Mouse (Mus musculus) left cerebral cortex, postnatal 10 days (tissue): ENCODE measurements around the gene Zfp639. TPM values are rescaled to one million over a fixed set of nuclear protein-coding genes. Genes with fewer than 3 reads are reported as not detected.

Experiments used
- DNase-seq, 2 experiments: peaks; one replicate each; pipeline ENCODE4 v3.0.0; 2021 to 2022; ENCODE audit warnings: low spot score in 2 of 2, mixed read lengths in 1 of 2; ENCODE audit errors: extremely low spot score in 1 of 2
- intact Hi-C: fragments of 180-260 bp; cut with DNase I; formaldehyde crosslinking; loops from one replicate; pipeline ENCODE4 v1.15.1; 2025
- total RNA-seq, 2 experiments: library from RNA; stranded (reverse); gene quantifications; 2 replicates each; pipeline ENCODE4 v1.2.3; 2021

The Zfp639 gene
- total RNA-seq: 10 to 100 TPM; 41.9 to 42.9 TPM

DNA sequence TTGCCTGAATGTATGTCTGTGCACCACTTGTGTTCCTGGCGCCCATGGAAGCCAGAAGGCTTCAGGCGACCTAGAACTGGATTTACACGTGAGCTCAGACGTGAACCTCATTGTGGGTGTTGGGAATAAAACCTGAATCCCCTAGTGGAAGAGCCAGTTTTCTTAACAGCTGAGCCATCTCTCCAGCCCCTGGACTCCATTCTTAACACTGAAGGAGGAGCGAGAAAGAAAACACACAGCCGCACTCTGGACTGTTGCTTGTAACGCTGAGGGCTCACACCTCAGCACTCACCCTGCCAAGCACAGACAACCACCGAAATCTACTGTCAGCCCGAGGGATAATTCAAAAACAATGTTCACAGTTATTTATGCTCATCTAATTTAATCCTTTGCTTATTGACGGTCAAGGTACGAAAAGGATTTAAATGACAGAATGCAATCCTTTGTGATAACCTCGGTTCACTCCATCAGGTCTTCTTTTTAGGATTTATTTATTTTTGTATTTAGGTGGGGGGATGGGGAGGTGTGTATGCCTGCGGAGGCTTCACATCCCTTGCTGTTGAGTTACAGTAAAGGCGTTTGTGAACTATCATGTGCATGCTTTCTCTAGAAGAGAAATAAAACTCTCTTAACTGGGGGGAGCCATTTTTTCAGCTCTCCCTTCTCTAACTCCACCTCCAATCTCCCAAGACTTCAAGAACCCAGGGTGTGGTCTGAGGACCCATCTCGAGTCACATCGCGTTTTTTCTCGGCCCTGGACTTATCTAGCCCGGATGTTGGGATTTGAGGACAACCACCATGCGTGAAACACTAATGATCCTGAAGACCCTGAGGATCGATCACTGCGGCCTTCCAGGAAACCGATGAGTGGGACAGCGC lies at the start of gene Zfp639:
Zfp639 (plus strand) TSS at position 764 of the 879 bp plus-strand sequence.
- DNase-seq: no peak
- intact Hi-C loops: loop anchor here (1.0 to 10.0 kb wide), 3 partner anchors 115 to 717 kb away; partner anchors contain the start of gene Pik3ca

DNA sequence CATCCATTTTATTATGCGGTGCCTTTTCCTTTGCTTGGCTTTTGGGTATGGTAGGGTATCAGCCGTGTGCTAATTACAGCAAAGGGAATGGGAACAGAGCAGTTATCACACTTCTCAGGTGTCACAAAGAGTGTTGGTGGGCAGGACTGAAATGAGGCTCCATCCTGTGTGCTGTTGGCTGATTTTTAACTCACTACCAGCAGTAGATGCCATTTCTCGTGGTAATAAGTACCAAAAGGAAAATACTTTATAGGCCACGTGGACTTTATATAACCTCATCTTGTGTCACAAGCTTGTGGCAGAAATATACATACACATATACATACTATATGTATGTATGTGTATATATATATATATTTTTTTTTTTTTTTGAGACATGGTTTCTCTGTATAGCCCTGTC lies 42.7 kb upstream of the Zfp639 start:
- intact Hi-C loops: no loop called here
- no peak for DNase-seq

DNA sequence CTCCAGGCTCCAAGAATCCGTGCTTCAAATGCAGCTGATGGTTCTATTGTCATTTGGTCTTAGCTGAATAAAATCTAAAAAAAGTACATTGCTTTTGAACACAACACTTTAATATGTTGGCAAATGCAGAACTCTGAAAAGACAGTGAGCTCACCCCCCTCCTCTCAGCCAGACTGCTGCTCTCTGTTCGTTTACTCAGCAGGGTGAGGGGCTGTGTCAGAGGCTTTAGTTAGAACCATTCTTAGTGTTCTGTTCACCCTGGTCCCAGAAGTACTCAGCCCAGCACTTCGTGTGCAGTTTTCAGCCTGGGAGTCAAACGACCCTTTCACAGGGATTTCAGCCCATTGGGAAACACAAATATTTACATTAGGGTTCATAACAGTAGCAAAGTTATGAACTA lies 41.6 kb upstream of the Zfp639 start:
- intact Hi-C loops: no loop called here
- no peak for DNase-seq

DNA sequence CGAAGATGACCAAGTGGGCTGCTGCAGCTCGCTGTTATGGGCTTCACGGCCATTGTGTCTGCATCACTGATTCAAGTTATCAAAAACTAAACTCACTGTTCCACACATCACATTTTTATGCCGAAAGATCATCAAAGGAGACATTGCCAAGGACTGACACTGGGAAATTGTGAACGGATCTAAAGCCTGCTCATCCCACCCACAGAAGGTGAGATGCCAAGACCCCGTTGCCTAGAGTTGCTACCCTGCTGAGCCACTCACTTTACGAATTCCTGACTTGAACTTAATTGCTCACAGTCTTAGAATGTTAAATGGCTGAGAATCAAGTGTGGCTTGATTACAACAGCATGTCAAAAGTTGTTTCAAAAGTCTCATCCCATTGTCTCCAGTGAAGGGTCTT lies 39.6 kb upstream of the Zfp639 start:
- intact Hi-C loops: no loop called here

DNA sequence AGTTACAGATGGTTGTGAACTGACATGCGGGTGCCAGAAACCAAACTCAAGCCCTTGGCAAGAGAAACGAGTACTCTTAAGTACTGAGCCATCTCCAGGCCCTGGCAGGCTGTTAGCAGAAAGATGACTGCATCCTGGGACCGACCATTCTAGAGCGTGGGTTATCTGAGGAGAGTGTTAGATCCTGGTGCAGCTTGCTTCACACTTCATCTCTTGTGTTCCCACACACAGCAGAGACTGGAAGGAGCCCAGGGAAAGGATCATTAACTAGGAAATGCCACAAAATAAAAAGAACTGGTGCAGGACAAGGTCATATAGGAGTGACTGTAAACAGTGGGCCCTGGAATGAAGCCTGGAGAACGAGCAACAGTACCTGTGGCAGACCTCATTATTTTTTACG lies 39.0 kb upstream of the Zfp639 start:
- intact Hi-C loops: no loop called here
- peak in 1 of 2 experiments; percentile 33 for DNase-seq

More for the DNA sequence above, 39.6 kb upstream of the Zfp639 start:
- DNase-seq: no peak

DNA sequence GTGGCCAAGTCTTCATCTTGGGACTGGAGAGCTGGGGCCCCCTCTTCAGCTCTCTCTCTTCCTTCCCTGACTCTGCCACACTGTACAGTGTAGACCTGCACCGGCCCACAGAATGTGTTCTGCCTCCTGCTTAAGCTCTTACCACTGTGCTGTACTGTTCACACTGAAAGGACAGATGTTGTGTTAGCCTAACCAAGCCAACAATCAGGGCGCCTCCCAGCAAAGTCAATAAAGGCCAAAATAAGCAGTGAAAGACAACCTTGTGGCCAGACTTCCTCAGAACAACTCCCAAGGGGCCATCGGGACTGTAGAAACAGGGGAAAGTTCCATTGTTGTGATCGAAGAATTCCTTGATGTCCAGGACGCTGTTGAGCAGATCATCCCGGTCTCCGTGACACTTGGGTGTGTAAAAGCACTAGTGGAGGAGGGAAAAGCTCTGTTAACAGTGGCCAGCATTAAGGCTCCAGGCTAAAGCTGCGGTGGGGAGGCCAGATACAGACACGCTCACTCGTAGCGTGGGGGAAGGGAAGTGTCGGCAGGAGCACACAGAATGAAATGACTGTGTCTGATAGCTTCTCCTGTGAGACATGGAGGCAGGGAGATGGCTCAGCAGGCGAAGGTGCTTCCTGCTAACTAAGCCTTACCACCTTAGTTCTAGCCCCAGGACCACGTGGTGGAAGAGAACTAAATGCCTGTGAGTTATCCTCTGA lies 37.7 kb upstream of the Zfp639 start:
- no peak for DNase-seq

DNA sequence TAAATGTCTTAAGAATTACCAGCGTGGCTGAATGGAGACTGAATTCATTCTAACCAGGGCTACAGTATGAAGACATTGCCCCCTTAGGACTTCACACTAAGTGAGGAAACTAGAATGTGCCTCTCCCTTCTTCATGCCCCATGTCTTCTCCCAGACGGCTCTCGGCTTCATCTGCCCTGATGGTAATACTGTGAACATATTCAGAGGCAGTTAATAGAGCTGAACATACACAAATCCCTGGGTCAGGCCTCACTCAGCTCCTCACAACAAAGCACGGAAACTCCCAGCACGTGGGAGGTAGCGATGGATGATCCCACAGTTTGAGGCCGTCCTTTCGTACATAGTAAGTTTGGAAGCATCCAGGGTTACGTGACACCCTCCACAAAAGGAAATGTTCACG lies 36.9 kb upstream of the Zfp639 start:
- DNase-seq: no peak
- intact Hi-C loops: no loop called here

More for the DNA sequence above, 37.7 kb upstream of the Zfp639 start:
- intact Hi-C loops: no loop called here

DNA sequence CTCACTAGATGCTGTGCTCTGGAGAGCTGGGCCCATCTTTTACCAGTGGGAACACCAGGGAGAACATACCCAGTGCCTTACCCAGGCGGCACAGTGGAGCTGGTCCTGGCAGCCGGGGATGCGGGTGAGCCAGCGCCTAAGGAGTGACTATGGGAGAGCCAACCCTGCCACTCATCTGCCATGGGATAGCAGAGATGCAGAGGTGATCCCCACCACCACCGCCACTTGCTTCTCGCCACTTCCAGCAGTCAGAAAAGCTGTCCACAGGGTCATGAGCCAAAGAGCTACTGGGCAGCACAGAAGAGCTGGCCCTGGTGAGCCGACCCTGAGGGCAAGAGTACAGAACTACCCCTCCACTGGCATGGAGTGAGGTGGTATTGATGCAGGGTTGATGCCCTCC lies 30.1 kb upstream of the Zfp639 start:
- DNase-seq: no peak
- intact Hi-C loops: no loop called here

DNA sequence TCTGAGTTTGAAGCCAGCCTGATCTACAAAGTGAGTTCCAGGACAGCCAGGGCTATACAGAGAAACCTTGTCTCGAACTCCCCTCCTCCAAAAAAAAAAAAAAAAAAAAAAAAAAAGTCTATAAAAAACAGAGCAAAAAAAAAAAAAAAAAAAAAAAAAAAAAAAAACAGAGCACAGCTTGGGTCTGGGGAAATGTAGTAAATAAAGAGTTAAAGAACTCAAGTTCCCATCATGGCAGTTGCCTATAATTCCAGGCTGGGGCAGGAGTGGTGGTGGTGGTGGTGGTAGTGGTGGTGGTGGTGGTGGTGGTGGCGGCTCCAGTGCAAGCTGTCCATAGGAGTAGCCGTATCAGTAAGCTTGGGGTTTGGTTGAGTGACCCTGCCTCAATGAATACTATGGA lies 27.0 kb upstream of the Zfp639 start:
- intact Hi-C loops: no loop called here
- DNase-seq: peak in 1 of 2 experiments; percentile 1

DNA sequence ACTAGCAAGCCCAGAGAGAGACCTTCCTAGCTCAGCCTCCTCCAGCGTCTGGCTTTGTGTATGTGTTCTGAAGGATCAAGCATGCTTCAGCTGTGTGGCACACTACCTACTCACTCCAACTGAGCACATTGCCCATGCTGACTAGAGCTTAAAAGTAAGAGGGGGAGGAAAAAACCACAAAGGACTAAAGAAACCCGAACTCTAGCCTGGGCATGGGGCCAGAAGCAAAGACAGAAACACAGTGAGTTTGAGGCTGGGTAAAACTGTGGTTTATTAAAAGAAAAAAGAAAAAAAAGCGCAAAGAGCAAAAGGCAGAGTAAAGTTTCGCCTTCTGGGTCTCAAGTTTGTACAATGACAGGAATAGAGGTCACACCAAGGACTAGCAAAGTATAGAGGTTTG lies 23.5 kb upstream of the Zfp639 start:
- intact Hi-C loops: no loop called here
- peak in 1 of 2 experiments; percentile 8 for DNase-seq

DNA sequence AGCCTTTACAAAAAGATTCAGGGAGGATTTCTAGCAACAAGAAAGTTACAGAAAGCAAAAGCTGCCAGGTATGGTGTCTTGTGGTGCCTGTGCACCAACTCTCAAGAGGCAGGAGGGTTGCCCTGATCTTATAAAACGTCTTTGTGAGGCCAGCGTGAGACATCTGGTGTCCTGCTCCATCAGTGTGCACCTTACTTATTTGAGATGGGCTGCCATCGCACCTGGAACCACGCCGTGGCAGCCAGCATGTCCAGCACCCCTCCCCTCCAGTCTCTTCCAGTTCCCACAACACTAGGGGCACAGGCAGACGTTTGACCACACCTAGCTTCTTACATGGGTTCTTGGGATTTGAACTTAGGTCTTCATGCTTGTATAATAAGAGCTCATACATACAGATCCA lies 21.9 kb upstream of the Zfp639 start:
- peak in 1 of 2 experiments; percentile 10 for DNase-seq
- intact Hi-C loops: no loop called here

DNA sequence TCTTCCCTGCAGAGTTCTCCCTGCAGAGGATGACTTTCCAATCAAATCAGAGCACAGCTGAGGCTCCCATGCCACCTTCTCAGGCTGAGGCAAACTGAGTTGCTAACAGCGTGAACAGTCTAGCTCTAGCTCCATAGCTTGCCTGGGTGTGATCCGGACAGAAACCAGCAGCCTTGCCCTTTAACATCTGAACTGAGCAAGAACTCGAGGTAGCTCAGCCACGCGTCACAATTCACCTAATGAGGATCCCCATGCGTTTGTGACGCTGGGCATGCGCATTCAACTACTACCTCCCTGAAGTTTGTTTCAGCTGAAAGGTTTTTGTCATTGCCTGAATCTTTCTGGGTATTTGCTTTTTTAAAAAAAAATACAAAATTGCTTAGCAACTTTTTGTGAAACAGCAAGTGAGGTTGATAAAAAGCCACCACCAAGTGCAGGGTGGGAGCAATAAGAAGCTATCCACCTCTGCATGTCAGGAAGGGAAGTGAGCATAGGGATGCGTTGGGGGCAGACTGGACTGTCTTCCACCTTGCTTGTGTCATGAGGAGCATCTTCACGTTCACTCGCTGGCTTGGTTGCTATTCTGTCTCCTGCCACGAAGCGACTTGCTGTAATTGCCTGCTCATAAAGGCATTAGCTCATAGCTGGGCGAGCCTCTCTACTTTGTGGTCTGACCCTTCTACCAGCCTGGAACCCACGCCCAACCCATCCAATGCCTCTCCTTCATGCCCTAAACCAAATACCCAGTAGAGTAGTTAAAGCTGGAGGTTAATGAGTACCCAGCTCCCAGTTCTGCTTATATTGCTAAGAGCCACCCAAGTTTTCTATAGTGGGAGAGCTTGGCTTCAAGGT lies 19.8 kb upstream of the Zfp639 start:
- intact Hi-C loops: no loop called here

DNA sequence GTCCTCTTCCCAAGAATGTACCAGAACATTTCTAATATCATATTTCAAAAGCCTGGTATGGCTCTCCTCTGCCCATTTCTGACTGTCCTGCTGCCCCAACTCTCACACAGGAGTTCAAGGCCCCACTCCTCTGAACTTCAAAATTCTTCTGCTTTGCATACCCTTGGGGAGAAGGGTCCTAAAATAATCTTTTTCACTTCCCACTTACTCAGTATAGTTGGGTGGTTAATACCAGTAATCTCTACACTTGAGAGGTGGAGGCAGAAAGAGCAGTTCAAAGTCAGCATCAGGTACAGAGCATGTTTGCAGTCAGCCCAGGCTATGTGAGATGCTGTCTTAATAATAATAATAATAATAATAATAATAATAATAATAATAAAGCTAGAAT lies 19.1 kb upstream of the Zfp639 start:
- intact Hi-C loops: no loop called here
- no peak for DNase-seq

More for the DNA sequence above, 19.8 kb upstream of the Zfp639 start:
- peak in 1 of 2 experiments; percentile 6 for DNase-seq

DNA sequence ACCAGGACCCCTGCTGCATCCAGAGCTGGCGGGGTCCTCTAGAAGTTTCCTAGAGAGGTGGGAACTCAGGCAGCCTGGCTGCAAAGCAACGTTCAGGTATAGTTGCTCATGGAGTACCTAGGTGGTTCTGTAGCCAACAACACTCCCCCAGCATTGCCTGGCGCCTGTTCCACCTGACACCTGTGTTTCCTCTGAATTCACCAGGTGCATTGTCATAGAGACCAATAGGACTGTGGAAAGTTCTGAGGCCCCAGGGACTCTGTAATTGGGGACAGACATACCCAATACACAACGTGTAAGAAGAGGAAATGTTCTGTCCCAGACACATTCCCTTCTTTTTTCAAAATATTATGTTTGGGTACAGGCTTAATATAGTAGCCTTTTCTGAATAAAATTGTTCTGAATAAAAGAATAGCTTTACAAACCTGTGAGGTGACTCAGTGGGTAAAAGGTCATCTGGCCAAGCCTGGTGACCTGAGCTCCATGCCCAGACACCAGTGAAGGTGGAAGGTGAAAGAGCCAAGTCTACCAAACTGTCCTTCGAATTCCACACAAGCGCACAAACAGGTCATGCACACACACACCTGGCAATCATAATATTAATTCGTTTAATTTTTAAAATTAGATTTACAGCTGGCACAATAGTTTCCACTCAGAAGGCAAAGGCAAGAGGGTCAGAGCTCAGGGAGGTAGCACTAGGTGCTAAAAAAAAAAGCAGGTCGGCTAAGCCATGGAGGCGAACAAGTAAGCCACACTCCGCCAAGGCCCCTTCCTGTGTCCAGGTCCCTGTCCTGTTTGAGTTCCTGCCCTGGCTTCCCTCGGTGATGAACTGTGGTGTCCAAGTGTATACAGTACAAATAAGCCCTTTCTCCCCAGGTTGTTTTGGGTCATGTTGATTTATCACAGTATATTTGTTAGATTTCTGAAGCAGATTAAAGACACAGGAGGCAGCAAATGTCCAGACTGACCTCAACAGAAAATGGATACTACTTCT lies 17.7 kb upstream of the Zfp639 start, which contains the start of gene Kcnmb3:
Kcnmb3 (minus strand) TSS at position 135 of the 994 bp plus-strand sequence.
- DNase-seq: peak in 1 of 2 experiments; percentile 11
- intact Hi-C loops: no loop called here

DNA sequence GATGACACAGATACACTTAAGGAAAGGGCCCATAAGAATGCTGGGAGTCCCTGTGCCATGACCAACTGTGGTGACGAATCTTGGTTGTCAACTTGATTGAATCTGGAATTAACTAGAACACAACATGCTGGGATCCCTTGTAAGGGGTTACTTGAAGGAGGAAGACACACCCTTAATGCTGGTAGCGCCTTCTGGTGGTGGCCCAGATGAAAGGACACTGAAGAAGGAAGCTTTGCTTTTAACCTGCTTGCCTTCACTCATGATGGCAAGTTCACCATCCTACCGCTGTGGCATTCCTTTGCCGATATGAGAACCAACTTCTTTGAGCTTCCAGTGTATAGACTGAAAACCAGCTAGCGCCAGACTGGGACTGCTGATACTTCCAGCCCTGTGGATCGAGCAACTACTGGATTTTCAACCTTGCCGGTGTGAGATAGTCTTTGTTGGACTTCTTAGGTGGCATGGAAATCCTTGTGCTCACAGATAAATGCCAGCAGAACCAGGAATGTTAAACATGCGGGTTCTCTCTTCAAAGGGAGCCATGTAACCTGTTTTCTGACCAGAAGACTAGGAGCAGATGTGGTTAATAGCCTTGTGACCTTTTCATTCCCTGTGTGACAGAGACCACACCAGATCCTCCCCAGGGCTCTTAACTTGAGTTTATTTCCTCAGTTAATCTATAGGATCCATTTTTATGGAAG lies 15.5 kb upstream of the Zfp639 start:
- intact Hi-C loops: no loop called here

DNA sequence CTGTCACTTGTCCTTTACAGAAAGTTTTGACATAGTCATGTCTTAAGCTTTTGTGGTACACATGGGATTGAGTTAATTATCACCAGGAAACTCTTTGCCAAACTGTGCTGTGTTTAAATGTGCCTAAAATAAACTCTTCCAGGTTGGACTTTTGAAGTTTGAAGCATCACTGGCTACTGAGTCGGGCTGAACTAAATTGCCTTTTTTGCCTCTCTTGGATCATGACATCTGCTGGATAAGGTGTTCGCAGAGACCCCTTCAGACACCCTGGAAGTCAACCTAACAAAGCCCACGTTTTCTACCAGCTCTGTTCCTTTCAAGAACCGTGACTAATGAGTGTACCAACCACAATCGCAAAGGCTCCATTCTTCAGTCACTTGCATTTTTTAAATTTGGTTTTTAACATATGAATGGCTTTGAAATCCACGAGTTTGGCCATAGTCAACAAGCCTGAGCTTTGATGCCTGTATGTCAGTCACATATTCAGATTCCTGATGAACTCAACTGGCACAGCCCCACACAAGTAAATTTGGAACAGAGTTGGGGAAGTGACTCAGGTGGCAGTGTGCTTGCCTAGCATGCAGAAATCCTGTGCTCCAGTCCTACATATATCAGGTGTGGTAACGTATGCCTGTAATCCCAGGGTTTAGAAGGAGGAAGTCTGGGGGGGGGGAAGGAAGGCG lies 14.8 kb upstream of the Zfp639 start:
- intact Hi-C loops: no loop called here
- peak in 1 of 2 experiments; percentile 4 for DNase-seq

More for the DNA sequence above, 15.5 kb upstream of the Zfp639 start:
- peak in 1 of 2 experiments; percentile 20 for DNase-seq
